Mouse (Mus musculus) spleen, adult 10 weeks (tissue): Measurements from ENCODE around the gene Trio. TPM values are rescaled to one million over a fixed set of nuclear protein-coding genes. Genes with fewer than 3 reads are reported as not detected.

Experiments
- polyA plus RNA-seq: library from polyadenylated mRNA; stranded (reverse); fragments of 350-450 nt; fragmentation: Illumina TruSeq; extraction: RNeasy Lipid Tissue Mini Kit (QIAGEN cat#74804); gene quantifications from one replicate; pipeline ENCODE4 v1.2.3, GENCODE M21; 2015; ENCODE audit warnings: low replicate concordance; ENCODE audit not compliant: insufficient read depth

The Trio gene
- 27.3 TPM for polyA plus RNA-seq

DNA sequence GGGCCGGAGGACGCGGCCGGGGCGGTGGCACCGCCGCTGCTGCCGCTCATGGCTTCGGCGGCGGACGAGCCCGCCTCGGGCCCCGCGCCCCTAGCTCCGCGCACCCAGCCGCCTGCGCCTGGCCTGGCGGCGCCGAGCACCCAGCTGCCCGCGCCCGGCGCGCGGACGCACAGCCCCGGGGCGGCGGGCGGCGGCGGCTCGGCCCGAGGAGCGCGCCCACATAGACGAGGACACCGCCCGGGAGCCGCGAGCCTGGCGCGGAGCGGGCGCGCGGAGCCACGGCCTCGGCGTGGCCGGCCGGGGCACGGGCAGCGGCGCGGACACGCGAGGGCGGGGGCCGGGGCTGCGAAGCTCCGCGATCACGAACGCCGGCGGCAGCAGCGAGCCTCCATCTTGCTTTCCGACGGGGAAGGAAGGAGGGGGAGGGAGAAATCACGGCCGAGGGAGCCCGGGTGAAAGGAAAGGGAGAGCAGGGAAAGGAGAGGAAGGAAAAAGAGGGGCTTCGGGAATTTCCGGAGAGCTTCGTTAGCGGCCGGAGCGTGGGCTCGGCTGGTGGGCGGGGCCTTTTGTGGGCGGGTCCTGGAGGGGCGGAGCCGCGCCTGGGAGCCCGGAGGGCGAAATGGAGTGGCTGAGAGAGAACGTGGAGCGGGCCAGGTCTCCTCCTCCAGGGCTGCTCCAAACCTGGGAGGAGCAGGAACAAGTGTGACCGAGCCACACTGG lies at the start of gene Trio:
TSS of gene Trio (minus strand) at position 402 of the 720 bp plus-strand sequence.

DNA sequence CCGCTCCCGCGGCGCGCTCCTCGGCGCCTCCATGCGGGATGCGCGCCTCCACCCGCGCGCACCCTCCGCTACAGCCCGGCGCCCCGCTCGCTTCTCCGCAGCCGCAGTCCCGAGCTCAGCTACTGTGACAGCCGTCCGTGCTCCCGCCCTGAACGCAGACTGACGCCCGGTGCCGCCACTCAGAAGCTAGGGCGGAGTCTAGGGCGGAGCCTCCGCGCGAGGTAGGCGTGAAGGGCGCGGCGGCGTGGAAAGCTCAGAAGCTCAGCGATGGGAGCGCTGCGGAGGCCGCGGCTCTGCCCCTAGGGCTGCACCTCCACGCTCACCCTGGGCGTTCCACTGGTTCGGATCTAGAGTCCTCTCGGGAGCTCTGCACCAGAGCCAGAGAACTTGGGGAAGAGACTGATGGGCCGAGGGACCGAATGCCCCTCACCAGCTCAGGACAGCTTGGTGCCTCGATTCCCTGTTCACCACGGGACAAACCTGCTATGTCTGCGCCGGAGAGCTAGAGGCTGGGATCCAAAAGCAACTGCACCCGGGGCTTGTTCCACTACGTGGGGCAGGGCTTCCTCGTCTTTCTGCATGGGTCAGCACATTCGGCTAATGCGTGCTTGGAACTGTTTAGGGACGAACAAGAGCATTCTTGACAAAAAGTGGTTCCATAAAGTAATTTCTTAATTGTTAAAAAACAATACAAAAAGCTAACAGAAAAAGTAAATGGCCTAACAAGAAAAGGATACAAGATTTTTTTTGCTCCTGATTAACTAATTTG lies 344.0 kb downstream of the Trio start, which contains the start of gene Otulinl:
TSS of gene Otulinl (minus strand) at position 161 of the 769 bp plus-strand sequence.

Other genes with a start within 250 kb of the Trio start
- 0.01 TPM for gene Dnah5, start 177.9 kb upstream of the Trio start, polyA plus RNA-seq